Mouse (Mus musculus): ENCODE results near the gene Tfap2e. TPM values are rescaled to one million over a fixed set of nuclear protein-coding genes. Genes with fewer than 3 reads are reported as not detected.
A peak's percentile ranks its signal among the peaks of the same experiment; 100 is the strongest.

Gene Tfap2e
- polyA plus RNA-seq, 1 experiment: 0.39 TPM

DNA sequence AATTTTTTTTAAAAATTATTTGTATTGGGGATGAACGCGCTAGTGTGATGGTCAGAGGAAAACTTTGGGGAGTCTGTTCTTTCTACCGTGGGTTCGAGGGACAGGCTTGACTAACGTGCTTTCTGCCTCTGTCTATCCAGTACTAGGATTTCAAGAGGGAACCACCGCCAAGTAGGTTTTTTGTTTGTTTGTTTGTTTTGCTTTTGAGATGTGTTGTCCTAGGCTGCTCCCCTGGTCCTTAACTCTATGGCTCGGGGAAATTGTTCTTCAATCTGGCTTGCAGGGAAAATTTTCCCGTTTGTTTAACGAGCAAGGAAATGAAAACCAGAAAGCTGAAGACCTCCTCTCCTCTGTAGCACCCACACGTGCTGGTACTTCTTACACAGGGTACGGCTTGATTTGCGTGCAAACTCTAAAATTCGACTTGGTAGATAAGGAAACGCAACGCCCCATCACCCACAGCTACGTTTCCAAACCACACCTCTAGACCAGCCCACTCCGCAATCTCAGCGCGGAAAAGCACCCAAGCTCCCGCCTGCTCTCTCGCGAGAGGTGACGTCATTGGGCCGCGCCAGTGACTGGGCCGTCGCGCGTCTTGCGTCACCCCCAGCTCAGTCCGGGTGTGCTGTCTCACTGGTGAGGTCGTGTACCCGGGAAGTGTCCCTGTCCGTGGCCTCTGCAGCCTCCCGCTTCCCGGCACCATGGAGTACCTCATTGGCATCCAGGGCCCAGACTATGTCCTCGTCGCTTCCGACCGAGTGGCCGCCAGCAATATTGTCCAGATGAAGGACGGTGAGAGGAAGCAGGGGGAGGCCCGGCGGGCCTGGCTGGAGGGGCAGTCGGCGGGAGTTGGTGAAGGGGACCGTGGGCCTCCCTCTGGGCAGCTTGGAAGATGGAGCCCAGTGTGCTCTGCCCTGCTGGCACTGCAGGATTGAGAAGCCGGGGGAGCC lies 58.7 kb downstream of the Tfap2e start, which contains the start of gene Psmb2:
TSS of gene Psmb2 (plus strand) at position 577 of the 950 bp plus-strand sequence.
- Histone ChIP-seq H3K4me1 (ENCODE audit: control insufficient read depth, insufficient read depth, low read length) (no peaks in the 10 kb centered on the region), H3K36me3 (ENCODE audit: control insufficient read depth, insufficient read depth, low read length, poor library complexity, severe bottlenecking) (no peaks in the 10 kb centered on the region), H3K27ac (ENCODE audit: insufficient read depth, low read length) (0 out of 2 replicates have a peak within 1 kb of the TSS, but pooled peaks have one; percentile 6), H3K9me3 (replicated peaks; ENCODE audit: control insufficient read depth, insufficient read depth, low read length, poor library complexity, severe bottlenecking) (no peaks in the 10 kb centered on the region), H3K9ac (ENCODE audit: low read depth, poor library complexity, severe bottlenecking) (peak within 1 kb of the TSS; percentile 91), H3K27me3 (ENCODE audit: control insufficient read depth, insufficient read depth, low read length, poor library complexity, severe bottlenecking) (no peaks in the 10 kb centered on the region), H3K4me3 (ENCODE audit: low read depth, low read length) (peak within 1 kb of the TSS; percentile 71)
- peak; percentile 82 for TF ChIP-seq POLR2A (IDR thresholded peaks at IDR 0.05; ENCODE audit: insufficient read depth, low read length)
- TF ChIP-seq EP300 (IDR thresholded peaks at IDR 0.05; ENCODE audit: insufficient read depth, low read depth, low read length): peak; percentile 71; the same call in 1 of the 2 replicates
- no peak for TF ChIP-seq CTCF (IDR thresholded peaks at IDR 0.05; ENCODE audit: low read depth, low read length)

DNA sequence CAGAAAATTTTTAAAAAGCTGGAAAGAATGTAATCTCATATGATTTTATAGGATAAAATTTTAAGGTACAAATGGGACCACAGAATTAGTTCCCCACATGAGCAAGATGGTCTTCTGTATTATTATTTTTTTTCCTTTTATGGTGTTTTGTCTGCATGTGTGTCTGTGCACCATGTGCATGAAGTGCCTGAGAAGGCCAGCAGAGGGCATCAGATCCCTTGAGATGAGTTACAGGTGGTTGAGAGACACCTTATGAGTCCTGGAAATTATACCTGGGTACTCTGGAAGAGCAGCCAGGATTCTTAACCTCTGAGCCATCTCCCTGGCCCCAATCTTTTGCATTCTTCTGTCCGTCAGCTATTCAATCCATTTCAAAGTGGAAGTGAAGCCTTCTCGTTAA lies 69.0 kb downstream of the Tfap2e start:
- Histone ChIP-seq H3K9me3 (replicated peaks; ENCODE audit: control insufficient read depth, insufficient read depth, low read length, poor library complexity, severe bottlenecking) (peaks cover 12% of the 10 kb centered on the region; the same call in 1 of the 2 replicates), H3K9ac (ENCODE audit: low read depth, poor library complexity, severe bottlenecking) (no peak overlapping the region), H3K27me3 (ENCODE audit: control insufficient read depth, insufficient read depth, low read length, poor library complexity, severe bottlenecking) (no peaks in the 10 kb centered on the region), H3K4me1 (ENCODE audit: control insufficient read depth, insufficient read depth, low read length) (no peaks in the 10 kb centered on the region), H3K36me3 (ENCODE audit: control insufficient read depth, insufficient read depth, low read length, poor library complexity, severe bottlenecking) (no peaks in the 10 kb centered on the region), H3K27ac (ENCODE audit: insufficient read depth, low read length) (no peak overlapping the region), H3K4me3 (ENCODE audit: low read depth, low read length) (no peak overlapping the region)
- no peak for TF ChIP-seq POLR2A (IDR thresholded peaks at IDR 0.05; ENCODE audit: insufficient read depth, low read length)
- TF ChIP-seq CTCF (IDR thresholded peaks at IDR 0.05; ENCODE audit: low read depth, low read length): peak; percentile 18

Other genes with a start within 250 kb of the Tfap2e start
- 1.1 and 3.1 TPM in 2 replicates for gene Ago4, start 202.8 kb downstream of the Tfap2e start, polyA plus RNA-seq (2011; ENCODE audit: insufficient read depth, insufficient read length, low read depth, missing spikeins)
- 39.8 and 41.8 TPM in 2 replicates for gene Clspn, start 179.3 kb downstream of the Tfap2e start, polyA plus RNA-seq (2011; ENCODE audit: insufficient read depth, insufficient read length, low read depth, missing spikeins)
- 2.3 and 2.6 TPM in 2 replicates for gene 5730409E04Rik, start 126.4 kb downstream of the Tfap2e start, polyA plus RNA-seq (2011; ENCODE audit: insufficient read depth, insufficient read length, low read depth, missing spikeins)
- gene Psmb2, start 58.6 kb downstream of the Tfap2e start, polyA plus RNA-seq (2011; ENCODE audit: insufficient read depth, insufficient read length, low read depth, missing spikeins): 339 and 375 TPM in 2 replicates
- 10.2 and 12.8 TPM in 2 replicates for gene Ncdn, start 17.2 kb upstream of the Tfap2e start, polyA plus RNA-seq (2011; ENCODE audit: insufficient read depth, insufficient read length, low read depth, missing spikeins)
- 10.1 and 10.5 TPM in 2 replicates for gene AU040320, start 17.3 kb upstream of the Tfap2e start, polyA plus RNA-seq (2011; ENCODE audit: insufficient read depth, insufficient read length, low read depth, missing spikeins)
- gene Zmym4, start 231.9 kb upstream of the Tfap2e start, polyA plus RNA-seq (2011; ENCODE audit: insufficient read depth, insufficient read length, low read depth, missing spikeins): 66.0 and 70.9 TPM in 2 replicates